Mouse (Mus musculus): Measurements from ENCODE around the gene Parm1.

Gene Parm1

GRCm38 (mm10) chr5:91578924-91579323 is 61.5 kb downstream of the Parm1 start:
- peak; percentile 97 for DNase-seq

- peak; percentile 83 for DNase-seq
These were observed 64.4 kb downstream of the Parm1 start for GRCm38 (mm10) chr5:91581799-91582198.

- DNase-seq = no peak
These were observed 68.8 kb downstream of the Parm1 start for GRCm38 (mm10) chr5:91586206-91586605.

- DNase-seq = peak; percentile 76
These were observed 76.7 kb downstream of the Parm1 start for GRCm38 (mm10) chr5:91594083-91594482.

GRCm38 (mm10) chr5:91597216-91597615 is 79.8 kb downstream of the Parm1 start:
- no peak for DNase-seq

- DNase-seq = no peak
These were observed 82.4 kb downstream of the Parm1 start for GRCm38 (mm10) chr5:91599801-91600200.

- no peak for DNase-seq
These were observed 85.9 kb downstream of the Parm1 start for GRCm38 (mm10) chr5:91603347-91603746.

- DNase-seq = no peak
These were observed 86.5 kb downstream of the Parm1 start for GRCm38 (mm10) chr5:91603787-91604439.

GRCm38 (mm10) chr5:91607234-91607633 is 89.8 kb downstream of the Parm1 start:
- no peak for DNase-seq

- no peak for DNase-seq
These were observed 90.4 kb downstream of the Parm1 start for GRCm38 (mm10) chr5:91607841-91608240.

GRCm38 (mm10) chr5:91609041-91609440 is 91.6 kb downstream of the Parm1 start:
- DNase-seq = no peak

GRCm38 (mm10) chr5:91609511-91610300 is 92.3 kb downstream of the Parm1 start:
- no peak for DNase-seq

GRCm38 (mm10) chr5:91610499-91610898 is 93.1 kb downstream of the Parm1 start:
- no peak for DNase-seq

GRCm38 (mm10) chr5:91611589-91611988 is 94.2 kb downstream of the Parm1 start:
- DNase-seq = no peak

GRCm38 (mm10) chr5:91617331-91618233 is 100.2 kb downstream of the Parm1 start:
- DNase-seq = no peak

- no peak for DNase-seq
These were observed 101.3 kb downstream of the Parm1 start for GRCm38 (mm10) chr5:91618661-91619173.

- DNase-seq = peak; percentile 70
These were observed 103.8 kb downstream of the Parm1 start for GRCm38 (mm10) chr5:91621197-91621596.

- peak; percentile 53 for DNase-seq
These were observed 109.4 kb downstream of the Parm1 start for GRCm38 (mm10) chr5:91626823-91627222.

- peak; percentile 99 for DNase-seq
These were observed 112.1 kb downstream of the Parm1 start for GRCm38 (mm10) chr5:91629472-91629871.

GRCm38 (mm10) chr5:91651330-91651729 is 133.9 kb downstream of the Parm1 start:
- no peak for DNase-seq

- no peak for DNase-seq
These were observed 135.9 kb downstream of the Parm1 start for GRCm38 (mm10) chr5:91653061-91653915.
